Mouse (Mus musculus) kidney, postnatal 36 days (tissue): Measurements from ENCODE around the gene Ctsd.
"Not testable (repeated sequence)": the region's sequence is repeated elsewhere in the genome, so short reads cannot be mapped to it uniquely, and the experiment has no call there.

Experiments
- DNase-seq, 2 experiments: peaks; one replicate each; pipeline ENCODE4 v3.0.0; 2021 to 2022; ENCODE audit warnings: mixed read lengths in 2 of 2

Gene Ctsd

DNA sequence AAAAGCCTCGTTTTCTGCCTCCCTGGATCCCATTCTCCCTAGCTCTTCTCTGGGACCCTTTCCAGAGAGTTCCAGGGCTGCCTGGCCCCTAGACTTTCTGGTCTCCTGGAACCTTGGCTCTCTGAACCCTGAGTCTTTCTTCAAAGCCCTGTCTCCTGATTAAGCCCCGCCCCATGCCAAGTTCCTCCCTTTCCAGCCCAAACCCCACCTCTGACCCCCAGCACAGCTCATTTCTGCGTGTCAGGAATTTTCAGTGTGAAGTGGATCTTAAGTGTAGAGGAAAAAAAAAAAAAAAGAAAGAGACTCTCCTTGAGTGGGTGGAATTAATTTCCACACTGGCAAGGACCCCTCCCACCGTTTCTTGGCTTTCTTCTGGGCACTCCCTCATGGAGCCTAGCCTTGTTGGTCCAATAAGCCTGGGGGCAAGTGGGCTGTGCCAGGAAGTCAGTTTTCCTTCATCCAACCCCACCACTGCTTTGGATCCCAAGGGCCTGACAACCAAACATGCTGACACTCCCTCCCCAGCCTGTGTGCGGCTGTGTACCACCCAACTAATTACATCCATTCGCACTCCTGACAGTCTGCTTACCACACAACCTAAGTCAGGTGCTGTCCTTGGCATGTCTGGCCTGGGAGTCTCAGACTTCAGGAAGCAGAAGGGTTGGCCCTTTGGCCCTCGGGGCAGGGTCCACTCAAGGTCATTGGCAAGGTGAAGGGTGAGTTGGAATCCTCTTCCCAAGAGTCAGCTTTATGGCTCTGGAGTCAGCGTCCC lies 14.0 kb downstream of the Ctsd start, which contains the start of gene Ifitm10:
Gene Ifitm10, minus strand, starts transcription at position 113 of the 772 bp plus-strand sequence.
- peak; percentile 46 to 58 for DNase-seq

DNA sequence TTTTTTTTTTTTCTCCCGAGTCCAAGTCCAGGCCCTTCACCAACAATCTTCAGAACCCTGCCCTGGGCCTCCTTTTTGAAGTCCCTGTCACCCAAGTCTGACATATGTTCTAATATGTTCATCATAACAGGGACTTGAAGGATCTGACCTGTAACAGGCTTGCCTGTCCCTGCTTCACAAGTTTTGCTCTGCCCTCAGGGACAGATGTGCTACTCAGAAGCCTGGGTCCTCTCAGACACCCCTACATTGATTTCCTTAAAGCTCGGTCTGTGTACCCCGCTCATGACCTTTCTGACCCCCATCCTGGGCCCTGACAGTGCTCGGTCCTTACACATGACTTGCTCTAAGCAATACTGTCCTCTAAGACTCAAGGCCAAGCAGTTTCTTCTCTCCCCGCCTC lies 14.8 kb downstream of the Ctsd start:
- no peak for DNase-seq

- DNase-seq, result peak in 1 of 2 experiments; percentile 50
Measured at GRCm38 (mm10) chr7:142371768-142372661, 15.8 kb downstream of the Ctsd start.

- no peak for DNase-seq
Measured at GRCm38 (mm10) chr7:142371398-142371767, 16.5 kb downstream of the Ctsd start.

DNA sequence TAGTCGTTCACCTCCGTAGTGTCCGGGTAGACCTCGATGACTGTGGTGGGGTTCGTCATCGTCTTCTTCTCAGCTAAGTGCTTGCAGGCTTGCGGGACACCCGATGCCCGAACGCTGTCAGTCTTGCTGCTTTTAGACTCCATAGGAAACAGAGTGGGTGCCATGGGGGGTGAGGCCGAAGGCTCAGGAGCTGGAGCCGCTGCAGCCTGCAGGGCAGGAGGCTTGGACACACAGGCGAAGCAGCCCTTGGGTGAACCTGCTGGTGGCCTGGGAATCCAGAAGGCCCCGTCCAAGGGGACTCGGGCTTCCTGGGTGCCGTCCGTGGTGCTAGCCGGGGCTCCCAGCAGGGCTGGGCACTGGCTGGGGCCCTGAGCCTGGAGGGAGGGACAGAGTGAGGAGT lies 16.9 kb downstream of the Ctsd start:
- DNase-seq, result no peak

- peak; percentile 38 for DNase-seq
Measured at GRCm38 (mm10) chr7:142369820-142370219, 18.0 kb downstream of the Ctsd start.

GRCm38 (mm10) chr7:142368856-142369255 lies 19.0 kb downstream of the Ctsd start:
- DNase-seq, result no peak

GRCm38 (mm10) chr7:142363107-142363506 lies 24.7 kb downstream of the Ctsd start:
- DNase-seq, result no peak

- DNase-seq, result peak in 1 of 2 experiments; percentile 23
Measured at GRCm38 (mm10) chr7:142360743-142361142, 27.1 kb downstream of the Ctsd start.

DNA sequence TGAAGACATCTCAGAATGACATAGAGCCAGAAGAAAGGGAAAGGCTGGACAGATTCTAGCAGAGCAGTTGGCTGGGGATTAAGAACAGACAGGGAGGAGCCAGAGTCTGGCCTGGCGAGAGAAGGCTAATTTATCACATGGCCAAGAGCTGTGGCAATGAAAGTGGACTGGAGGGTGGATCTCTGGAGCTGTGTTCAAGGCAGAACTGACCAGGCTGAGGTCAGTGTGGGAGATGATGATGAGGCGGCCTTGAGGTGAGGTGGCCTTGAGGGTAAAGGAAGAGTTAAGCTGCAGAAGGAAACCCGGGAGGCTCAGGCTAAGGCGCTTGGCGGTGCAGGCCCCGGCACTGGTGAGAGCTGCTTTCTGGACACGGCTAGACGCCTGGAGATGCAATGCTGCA lies 28.7 kb downstream of the Ctsd start:
- no peak for DNase-seq

- no peak for DNase-seq
Measured at GRCm38 (mm10) chr7:142357566-142357965, 30.3 kb downstream of the Ctsd start.

DNA sequence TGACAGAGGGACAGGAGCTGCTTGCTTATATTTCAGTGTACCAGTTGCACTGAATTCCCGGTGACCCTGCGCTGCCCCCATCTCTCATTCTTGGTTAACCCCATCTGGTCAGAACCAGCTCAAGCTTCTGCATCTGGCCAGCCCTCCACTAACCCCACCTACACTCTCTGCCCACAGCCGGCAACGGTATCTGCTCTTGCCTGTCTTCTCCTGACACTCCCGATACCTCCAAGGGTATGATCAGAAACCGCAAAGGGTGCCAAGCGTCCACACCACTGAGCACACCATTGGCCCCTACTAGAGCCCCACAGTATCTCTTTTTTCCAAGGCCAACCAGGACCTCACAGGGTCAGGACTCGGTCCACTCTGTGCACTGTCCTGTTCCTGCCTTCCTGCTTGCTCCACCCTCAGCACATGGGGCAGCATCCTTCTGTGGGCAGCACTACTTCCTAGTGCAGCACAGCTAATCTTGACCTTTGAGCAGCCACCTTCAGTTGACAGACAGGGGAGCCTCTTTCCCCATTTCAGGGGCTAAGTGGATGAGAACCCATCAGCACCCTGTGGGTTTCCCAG lies 33.1 kb downstream of the Ctsd start:
- DNase-seq, result no peak

DNA sequence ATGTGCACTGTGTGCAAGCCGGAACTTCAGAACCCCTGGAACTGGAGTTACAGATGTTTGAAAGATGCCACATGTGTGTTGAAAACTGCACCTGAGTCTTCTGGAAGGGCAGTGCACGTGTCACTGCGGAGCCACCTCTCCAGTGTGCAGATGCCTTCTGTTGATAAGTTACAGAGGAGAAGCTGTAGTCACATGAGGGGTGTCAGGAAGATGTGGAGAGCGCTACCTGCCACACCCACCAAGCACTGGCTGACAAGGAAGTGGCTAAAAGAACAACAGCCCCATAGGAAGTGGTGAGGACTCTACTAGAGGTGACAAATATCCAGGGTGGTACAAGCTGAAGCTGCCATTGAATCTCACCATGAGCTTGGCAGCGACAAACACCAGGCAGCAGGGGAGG lies 34.0 kb downstream of the Ctsd start:
- DNase-seq, result no peak

- no peak for DNase-seq
Measured at GRCm38 (mm10) chr7:142351569-142351968, 36.3 kb downstream of the Ctsd start.

- DNase-seq, result no peak
Measured at GRCm38 (mm10) chr7:142349308-142349961, 38.4 kb downstream of the Ctsd start.

DNA sequence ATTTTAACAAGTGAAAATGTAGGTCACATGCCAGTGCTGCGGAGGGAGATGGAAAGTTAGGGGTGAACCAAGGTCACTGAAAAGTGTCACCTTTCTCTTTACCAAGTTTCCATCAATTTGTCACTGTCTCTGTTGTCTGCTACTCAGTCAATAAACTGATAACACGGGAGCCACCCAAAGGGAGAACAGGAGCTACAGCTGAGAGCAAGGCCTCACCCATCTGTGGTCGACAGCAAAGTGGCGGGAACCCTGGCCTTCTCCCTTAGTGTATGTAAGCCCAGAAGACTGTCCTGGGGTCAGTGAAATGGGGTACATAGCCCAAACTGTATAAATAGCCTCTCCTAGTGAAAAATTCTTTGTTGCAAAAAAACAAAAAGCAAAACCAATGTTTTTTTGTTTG lies 40.3 kb downstream of the Ctsd start:
- no peak for DNase-seq

- DNase-seq, result no peak
Measured at GRCm38 (mm10) chr7:142342247-142342640, 45.6 kb downstream of the Ctsd start.

GRCm38 (mm10) chr7:142341564-142342246 lies 46.1 kb downstream of the Ctsd start:
- DNase-seq, result no peak

GRCm38 (mm10) chr7:142340269-142340970 lies 47.4 kb downstream of the Ctsd start:
- DNase-seq, result no peak

GRCm38 (mm10) chr7:142335151-142335550 lies 52.7 kb downstream of the Ctsd start:
- DNase-seq, result no peak

GRCm38 (mm10) chr7:142334246-142334645 lies 53.6 kb downstream of the Ctsd start:
- DNase-seq, result peak; percentile 77 to 95

- not testable (repeated sequence) for DNase-seq
Measured at GRCm38 (mm10) chr7:142332741-142333140, 55.1 kb downstream of the Ctsd start.
